Mouse (Mus musculus): ENCODE data around the gene Daxx. TPM values are rescaled to one million over a fixed set of nuclear protein-coding genes. Genes with fewer than 3 reads are reported as not detected.
A peak's percentile ranks its signal among the peaks of the same experiment; 100 is the strongest.
"Not testable (repeated sequence)": the region's sequence is repeated elsewhere in the genome, so short reads cannot be mapped to it uniquely, and the experiment has no call there.

The Daxx gene
- polyA plus RNA-seq (2017; shearing (Covaris generic)), result 100 to 1,000 TPM; 101 to 116 (median 102) TPM

DNA sequence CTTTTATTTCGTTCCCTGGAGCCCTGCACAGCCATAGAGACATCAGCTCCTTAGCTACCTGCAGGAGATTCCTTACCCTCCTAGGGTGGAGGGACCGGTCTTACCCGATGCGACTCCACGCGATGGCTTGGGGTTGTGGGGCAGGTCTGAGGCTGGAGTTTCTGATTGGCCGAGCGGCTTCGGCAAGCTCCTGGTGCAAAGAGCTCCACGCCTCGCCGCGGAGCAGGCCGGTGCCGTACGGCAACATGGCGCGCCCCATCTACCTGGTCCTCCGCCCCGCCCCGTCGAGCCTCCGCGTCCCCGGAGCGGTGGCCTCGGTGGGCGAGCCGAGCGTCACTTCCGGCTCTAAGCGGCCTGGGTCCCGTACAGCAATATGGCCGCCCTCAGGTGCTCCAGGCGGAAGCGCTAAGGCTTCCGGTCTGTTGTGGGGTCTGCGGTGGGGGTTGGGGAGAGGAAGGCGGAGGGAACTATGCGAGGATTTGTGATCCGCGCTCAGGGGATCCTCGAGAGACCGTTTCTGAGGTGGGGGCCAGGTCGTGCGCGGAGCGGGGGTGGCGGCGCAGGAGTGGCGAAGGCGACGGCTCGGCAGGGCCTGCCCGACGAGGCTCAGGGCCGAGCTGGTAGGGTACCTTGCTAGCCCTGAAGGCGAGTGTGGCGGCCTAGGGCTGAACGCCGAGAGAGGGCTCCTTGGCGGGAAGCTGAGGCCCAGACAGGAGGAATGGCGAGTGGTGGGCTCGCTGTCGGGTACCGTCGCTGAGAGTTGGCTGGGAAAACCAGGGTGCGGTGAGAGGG, at the start of gene Daxx:
Gene Daxx (plus strand): TSS at position 338 of the 792 bp plus-strand sequence.
- ATAC-seq, result peak; percentile 89

DNA sequence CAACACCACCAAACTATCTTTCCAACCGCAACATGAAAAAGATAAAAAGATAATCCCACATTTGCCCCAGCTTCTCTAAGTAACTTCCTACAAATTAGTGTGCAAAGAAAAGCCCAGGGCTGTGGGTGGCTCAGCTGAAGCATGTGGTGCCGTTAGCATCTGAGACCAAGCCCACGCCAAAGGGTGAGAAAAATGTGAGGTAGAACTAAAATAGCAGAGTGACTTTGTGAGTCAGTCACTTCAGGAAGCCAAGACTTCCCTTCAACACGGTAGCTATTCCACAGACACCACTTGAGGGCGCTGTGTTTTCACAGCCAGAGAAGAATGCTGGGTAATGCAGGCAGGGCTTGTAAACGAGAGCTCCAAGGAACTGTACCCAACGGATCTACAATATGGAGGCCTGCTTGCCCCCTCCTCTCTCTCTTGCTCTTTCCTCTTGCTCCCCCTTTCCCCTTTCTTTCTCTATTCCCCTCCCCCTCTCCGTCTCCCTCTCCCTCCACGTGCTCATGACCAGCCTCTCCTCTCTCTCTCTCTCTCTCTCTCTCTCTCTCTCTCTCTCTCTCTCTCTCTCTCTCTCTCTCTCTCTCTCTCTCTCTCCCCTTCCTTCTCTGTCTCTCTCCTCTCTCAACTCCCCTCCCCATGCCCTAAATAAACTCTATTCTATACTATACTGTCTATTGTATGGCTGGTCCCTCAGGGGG, 43.7 kb upstream of the Daxx start:
- peak; percentile 85 for ATAC-seq

DNA sequence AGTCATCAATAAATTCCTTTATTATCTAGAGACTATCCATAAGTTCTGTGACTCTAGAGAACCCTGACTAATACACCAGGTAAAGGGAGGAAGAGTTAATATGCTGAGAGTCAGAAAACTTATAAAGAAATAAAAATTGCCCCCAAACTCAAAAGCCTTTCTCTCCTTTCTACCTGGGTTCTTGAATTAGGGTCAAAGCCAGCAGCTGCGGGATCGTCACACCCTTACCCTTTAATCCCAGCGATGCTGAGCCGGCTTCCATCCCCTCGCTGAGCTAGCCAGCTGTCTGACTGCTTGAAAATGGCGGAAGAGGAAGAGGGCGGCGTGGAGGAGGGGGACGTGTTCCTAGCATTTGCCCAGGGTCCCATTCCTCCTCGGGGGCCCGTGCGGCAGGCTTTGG, 35.7 kb upstream of the Daxx start, which contains the start of gene Gm7029:
Gene Gm7029 (plus strand): TSS at position 301 of the 400 bp plus-strand sequence.
- ATAC-seq, result not testable (repeated sequence)

DNA sequence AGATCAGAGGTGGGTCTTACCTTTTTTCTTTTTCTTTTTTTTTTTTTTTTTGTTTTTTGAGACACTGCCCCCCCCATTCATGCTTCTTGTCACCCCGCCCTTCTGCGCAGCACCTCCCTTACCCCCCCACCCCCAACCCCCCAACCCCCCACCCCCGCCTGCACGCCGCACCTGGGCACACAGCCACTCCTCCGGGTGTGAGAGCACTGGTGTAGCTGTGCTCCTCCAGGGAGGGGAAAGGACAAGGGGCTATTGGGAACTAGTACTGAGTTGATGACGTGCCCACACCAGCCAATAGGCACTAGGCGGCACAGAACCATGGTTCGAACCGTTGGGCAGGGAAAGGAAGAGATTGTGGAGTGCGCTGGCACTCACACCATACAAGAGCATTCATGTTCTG, 34.8 kb upstream of the Daxx start:
- no peak for ATAC-seq

DNA sequence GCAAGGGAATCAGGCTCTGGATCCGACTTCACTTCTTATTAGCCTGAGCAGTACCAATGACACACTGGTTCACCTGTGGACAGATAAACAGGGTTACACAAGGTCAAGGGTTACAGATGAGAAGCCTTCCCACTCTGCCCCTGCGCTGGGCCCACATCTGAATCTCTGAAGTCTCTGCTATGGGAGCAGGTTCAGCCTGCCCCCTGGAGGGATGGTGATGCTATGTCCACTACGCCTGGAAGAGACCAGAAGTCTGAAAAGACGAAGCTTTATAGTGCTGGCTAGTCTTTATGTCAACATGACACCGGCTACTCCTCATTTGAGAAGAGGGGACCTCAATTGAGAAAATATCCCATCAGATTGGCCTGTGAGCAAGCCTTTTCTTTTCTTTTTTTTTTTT, 33.4 kb upstream of the Daxx start:
- ATAC-seq, result not testable (repeated sequence)

DNA sequence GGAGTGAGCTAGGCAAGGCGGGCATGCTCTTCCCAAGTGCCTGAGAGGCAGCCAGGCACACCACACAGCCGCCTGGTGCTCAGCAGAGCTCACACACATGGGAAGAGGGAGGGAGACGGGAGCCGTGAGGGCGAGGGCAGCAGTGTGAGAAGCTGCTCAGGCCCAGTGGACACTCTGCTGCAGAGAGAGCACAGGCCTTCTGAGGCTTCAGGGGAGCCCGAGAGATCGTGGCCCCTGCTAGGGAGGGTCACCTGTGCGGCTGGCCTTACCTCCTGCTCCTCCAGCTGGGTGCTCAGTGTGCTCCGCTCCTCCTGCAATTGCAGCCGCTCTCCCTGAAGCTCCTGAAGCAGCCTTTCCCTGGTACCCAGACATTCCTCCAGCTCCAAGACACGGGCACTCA, 24.9 kb upstream of the Daxx start:
- ATAC-seq, result not testable (repeated sequence)

DNA sequence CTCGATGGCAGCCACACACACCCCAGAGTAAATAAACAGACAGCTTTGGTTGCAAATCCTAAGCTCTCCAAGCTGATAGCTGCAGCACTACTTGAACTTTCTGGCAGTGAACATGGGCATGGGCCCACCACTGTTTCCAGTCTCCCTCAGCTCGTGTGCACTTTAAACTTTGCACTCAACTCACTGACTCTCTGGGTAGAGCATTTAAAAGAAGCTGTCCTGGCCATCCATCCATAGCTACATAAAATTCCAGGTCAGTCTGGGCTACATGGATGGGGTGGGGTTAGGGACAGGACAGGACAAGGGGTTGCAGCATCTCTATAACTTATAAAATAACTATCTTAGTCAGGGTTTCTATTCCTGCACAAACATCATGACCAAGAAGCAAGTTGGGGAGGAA, 21.4 kb upstream of the Daxx start:
- not testable (repeated sequence) for ATAC-seq

DNA sequence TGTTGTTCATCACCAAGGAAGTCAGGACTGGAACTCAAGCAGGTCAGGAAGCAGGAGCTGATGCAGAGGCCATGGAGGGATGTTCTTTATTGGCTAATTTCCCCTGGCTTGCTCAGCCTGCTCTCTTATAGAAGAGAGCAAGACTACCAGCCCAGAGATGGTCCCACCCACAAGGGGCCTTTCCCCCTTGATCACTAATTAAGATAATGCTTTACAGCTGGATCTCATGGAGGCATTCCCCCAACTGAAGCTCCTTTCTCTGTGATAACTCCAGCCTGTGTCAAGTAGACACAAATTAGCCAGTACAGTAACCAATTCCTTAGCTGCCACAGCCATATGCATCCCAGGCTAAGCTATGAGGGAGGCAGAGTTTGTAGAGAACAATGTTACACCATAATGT, 21.0 kb upstream of the Daxx start:
- ATAC-seq, result not testable (repeated sequence)

DNA sequence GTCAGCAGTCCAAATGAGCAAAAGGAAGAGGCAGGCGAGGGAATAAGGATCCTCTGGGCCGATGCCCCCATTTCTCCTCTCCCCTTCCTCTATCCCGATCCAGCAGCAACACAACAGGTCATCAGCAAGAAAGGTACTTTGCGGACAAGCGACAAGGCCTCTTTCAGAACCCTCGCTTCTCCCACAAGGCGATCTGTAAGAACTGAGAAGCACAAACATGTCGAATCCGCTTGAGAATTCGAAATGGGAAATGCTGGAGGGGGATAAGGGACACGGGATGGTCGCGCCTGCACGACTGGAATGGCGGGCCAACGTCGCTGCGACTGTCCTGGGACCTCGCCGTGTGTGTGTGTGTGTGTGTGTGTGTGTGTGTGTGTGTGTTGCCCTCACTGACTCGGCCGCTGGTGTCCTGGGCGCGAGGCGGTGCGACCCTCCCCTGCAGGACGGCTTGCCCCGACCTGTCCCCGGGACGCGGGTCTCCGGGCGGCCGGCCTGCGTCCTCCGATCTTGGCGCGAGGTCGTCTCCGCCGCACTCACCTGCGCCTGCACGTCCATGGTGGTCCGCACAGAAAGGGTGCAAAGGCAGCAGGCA, 19.2 kb upstream of the Daxx start:
- ATAC-seq, result not testable (repeated sequence)

DNA sequence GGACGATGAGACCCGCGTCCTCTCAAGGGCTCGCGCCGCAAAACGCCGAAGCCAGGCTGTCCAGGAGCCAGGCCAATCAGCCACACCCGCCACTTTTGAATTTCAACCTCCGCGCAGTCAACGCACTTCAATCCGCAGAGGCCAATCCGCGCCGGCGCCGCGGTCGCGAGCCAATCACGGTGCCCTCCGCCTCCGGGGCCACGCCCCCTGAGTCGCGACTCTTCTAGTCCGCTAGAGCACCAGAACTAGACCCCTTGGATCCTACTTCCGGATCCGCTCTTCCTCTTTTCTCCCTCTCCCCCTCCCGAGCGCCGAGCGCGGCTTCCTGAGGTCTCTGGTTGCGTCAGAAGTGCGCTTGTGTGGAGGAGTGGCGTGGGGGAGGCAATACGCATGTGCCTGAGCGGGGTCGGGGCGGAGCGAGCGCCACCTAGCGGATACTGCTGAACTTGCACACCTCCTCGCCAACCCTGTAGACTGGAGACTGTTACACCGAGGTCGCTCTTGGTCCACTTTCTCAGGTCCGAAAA, 18.6 kb upstream of the Daxx start, which contains the start of gene Kifc1:
Gene Kifc1 (minus strand): TSS at position 129 of the 527 bp plus-strand sequence.
- peak; percentile 99 for ATAC-seq

DNA sequence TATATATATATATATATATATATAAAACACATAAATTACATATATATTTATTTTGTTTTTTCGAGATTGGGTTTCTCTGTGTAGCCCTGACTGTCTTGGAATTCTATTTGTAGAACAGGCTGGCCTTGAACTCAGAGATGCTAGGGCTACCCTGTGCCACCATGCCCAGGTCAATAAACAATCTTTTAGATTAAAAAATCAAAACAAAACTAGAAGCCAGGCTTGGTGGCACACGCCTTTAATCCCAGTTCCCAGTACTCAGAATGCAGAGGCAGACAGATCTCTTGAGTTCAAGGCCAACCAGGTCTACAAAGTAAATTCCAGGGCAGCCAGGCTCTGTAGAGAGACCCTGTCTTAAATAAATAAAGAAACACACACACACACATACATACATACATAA, 17.9 kb upstream of the Daxx start:
- ATAC-seq, result no peak

DNA sequence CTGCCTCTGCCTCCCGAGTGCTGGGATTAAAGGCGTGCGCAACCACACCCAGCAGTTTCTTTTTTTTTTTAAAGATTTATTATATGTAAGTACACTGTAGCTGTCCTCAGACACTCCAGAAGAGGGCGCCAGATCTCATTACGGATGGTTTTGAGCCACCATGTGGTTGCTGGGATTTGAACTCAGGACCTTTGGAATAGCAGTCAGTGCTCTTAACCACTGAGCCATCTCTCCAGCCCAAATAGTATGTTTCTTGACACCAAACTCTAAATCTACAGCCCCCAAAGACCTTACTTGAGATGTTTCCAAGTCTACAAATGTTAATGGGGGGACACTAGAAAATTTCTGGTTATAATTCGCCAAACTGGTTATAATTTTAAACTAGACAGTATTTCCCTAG, 17.3 kb upstream of the Daxx start:
- ATAC-seq, result not testable (repeated sequence)

DNA sequence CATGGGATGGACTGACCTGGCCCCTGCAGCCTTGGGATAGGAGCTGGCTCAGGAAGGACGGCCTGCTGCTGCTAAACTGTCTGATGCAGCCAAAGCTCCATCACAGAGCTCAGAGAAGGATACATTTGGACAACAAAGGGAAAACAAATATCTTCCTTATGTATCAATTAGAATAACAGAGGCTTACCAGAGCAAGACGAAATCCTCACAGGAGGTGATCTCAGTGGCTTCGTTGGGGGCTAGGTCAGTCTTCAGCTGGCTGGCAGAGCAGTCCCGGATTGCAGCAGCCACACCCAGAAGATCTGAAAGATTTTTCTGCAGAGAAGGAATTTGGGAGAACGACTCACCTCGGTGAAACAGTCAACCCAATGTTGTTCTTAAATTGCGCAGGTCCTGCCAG, 16.8 kb upstream of the Daxx start:
- no peak for ATAC-seq

DNA sequence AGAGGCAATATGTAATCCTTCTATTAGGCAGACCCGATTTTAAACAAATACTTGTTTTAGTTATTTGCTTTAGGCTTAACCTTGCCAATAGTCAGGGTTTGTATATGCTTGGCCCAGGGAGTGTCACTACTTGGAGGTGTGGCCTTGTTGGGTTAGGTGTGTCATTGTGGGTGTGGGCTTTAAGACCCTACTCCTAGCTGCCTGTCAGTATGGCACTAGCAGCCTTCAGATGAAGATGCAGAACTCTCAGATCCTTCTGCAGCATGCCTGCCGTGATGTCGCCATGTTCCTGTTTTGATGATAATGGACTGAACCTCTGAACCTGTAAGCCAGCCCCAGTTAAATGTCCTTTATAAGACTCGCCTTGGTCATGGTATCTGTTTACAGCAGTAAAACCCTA, 16.2 kb upstream of the Daxx start:
- not testable (repeated sequence) for ATAC-seq

DNA sequence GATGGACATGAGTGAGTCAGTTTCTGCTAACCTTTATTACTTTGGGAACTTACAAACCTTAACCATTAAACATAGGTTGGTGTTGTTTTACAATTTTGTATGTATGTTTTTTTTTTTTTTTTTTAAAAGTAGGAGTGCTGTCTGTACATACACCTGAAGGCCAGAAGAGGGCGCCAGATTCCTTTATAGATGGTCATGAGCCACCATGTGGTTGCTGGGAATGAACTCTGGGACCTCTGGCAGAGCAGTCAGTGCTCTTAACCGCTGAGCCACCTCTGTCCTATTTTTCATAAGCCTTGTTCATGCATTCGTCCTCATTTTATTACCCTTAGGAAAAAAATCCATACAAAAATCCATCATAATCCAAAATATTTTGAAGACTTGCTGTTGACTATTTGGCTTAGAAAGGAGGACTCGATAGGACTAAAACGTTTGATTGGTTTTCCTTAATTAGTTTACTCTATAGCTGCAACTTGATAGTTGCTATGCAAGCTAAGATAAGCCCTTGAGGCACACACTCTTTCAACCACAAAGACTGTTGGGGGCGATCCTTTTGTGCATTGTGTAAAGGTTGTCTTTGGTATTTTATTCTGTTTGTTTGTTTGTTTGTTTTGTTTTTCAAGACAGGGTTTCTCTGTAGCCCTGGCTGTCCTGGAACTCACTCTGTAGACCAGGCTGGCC, 12.0 kb upstream of the Daxx start:
- ATAC-seq, result peak; percentile 35

DNA sequence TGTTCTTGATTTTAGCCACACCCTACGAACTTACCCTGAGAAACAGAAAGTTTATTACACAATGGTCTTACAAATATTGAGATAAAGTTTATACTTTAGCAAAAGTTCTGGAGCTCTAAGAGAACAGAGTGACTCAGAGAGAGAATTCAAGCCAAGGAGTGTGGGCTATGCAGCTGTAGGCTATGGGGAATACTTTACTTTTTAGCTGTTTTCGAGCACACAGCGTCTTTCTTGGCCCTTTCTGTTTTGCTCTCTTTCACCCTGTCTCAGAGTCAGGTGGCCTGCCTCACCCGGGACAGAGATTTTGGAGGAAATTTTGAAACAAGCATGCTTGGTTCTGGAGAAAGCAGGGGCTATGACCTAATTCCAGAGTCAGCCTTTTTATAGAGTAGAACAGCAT, 11.0 kb upstream of the Daxx start:
- ATAC-seq, result not testable (repeated sequence)

DNA sequence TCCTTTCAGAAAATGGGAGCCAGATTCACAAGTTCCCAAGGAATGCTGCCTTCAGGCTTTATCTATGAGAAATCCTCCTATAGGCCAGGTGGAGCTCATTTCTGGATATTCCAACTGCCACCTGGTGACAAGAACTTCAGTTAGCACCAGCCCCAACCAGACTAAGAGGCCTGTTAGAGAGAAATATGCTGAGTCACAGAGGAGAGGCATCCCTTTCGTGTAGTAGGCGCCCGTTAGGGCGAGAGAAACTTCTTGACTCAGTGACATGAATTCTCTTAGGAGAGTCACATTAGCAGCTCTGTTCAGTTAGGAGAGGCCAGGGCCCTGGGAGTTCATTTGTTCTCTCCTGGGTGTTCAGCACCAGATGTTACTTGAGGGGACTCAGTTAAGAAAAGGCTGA, 9.6 kb upstream of the Daxx start:
- no peak for ATAC-seq

DNA sequence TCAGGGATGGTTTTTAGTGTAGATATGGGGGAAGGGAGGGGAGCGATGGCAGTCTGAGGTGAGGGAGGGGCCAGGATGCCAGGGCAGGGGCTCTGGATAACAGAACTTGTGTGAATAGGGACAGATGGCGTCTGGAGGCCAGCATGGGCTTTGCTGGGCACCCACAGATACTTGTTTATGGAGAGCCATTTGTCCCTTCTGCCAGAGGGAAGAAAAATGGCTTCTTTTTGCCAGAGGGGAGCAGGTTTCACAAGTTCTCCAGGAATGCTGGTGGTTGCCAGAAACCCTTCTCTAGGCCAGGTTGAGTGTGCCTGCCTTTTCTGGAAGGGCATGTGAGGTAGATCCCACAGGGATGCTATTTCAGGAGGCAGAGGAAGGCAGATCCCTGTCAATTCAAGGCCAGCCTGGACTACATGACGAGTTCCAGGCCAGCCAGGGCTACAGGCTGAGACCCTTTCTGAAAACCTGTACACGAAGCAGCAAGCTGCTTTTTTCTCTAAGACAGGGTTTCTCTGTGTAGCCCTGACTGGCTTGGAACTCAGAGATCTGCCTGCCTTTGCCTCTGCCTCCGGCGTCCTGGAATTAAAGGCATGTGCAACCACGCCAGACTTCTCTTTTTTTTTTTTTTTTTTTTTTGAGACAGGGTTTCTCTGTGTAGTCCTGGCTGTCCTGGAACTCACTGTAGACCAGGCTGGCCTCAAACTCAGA, 8.8 kb upstream of the Daxx start:
- no peak for ATAC-seq

DNA sequence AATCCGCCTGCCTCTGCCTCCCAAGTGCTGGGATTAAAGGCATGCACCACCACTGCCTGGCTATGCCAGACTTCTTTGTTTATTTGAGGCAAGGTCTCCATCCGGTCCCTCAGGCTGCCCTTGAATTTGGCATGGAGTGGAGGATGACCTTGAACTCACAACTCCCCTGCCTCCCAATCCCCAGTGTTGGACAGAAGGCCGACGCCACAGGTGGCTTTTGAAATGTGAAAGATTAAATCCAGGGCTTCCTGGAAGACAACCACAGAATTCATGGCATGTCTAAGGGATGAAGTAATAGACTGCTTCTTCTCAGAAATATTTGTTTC, 8.3 kb upstream of the Daxx start:
- no peak for ATAC-seq

DNA sequence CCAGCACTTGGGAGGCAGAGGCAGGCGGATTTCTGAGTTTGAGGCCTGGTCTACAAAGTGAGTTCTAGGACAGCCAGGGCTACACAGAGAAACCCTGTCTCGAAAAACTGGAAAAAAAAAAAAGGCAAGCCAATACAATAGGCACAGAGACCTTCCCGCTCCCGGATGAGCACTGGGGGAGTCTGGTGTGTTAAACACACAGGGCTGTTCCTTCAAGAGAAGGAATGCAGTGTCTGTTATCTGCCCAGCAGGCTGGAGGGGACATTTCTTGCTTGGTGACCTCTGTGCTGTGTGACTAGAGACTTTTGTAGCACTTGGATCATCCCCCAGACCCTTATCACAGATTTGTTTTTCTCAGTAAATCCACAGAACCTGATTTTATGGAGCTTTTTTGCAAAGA, 7.6 kb upstream of the Daxx start:
- ATAC-seq, result no peak

DNA sequence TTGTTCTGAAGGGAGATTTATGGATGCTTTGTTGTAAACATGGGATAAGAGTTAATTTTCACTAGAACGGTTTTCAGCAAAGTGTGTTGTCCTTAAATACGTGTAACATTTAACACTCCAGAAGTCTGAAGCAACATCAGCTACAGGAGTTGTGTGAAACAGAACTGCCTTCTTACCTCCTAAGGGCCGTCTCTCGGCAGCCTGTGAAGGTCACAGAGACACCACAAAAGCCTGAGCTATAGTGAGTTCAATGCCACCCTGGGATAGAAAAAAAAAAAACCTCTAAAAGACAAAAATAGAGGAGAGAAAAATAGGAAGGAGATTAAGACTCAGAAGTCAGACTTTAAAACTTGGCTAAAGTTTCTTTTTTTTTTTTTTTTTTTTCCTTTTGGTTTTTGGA, 7.1 kb upstream of the Daxx start:
- ATAC-seq, result no peak

DNA sequence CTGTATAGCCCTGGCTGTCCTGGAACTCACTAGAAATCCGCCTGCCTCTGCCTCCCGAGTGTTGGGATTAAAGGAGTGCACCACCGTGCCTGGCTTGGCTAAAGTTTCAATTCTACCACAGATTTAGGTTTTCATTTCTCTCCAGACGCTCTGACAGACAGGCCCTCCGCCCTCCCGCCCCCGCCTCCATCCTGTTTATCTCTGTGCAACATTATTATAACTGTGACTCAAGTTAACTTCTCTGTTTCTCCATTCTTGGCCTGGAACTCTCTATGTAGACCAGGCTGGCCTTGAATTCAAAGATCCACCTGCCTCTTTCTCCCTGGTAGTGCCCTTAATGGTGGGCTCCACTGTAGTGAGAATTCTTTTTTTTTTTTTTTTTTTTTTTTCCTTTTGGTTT, 6.7 kb upstream of the Daxx start:
- ATAC-seq, result peak; percentile 56
